Mouse (Mus musculus) R1 (cell line): ENCODE results near the gene Capn2.

Experiments used
- DNase-seq: peaks from one replicate; pipeline ENCODE4 v3.0.0-alpha.2; 2018; ENCODE audit warnings: low read depth, low spot score

Gene Capn2

GRCm38 (mm10) chr1:182461813-182462212 lies 55.6 kb downstream of the Capn2 start:
- DNase-seq: no peak

- DNase-seq: no peak
Observed at GRCm38 (mm10) chr1:182461261-182461660, 56.1 kb downstream of the Capn2 start.

GRCm38 (mm10) chr1:182460291-182461244 lies 56.8 kb downstream of the Capn2 start:
- no peak for DNase-seq

GRCm38 (mm10) chr1:182459436-182459835 lies 58.0 kb downstream of the Capn2 start:
- DNase-seq: no peak

- no peak for DNase-seq
Observed at GRCm38 (mm10) chr1:182458556-182458955, 58.9 kb downstream of the Capn2 start.

GRCm38 (mm10) chr1:182455080-182455479 lies 62.3 kb downstream of the Capn2 start:
- DNase-seq: no peak

GRCm38 (mm10) chr1:182452473-182452872 lies 64.9 kb downstream of the Capn2 start:
- DNase-seq: no peak

GRCm38 (mm10) chr1:182448276-182449035 lies 69.0 kb downstream of the Capn2 start:
- no peak for DNase-seq

GRCm38 (mm10) chr1:182444116-182444515 lies 73.3 kb downstream of the Capn2 start:
- no peak for DNase-seq

- no peak for DNase-seq
Observed at GRCm38 (mm10) chr1:182441791-182442473, 75.5 kb downstream of the Capn2 start.

GRCm38 (mm10) chr1:182439546-182440222 lies 77.7 kb downstream of the Capn2 start:
- no peak for DNase-seq

- DNase-seq: no peak
Observed at GRCm38 (mm10) chr1:182436746-182437145, 80.7 kb downstream of the Capn2 start.

- DNase-seq: no peak
Observed at GRCm38 (mm10) chr1:182432059-182432458, 85.3 kb downstream of the Capn2 start.

GRCm38 (mm10) chr1:182430676-182431075 lies 86.7 kb downstream of the Capn2 start:
- DNase-seq: no peak

GRCm38 (mm10) chr1:182429826-182430225 lies 87.6 kb downstream of the Capn2 start:
- DNase-seq: no peak

GRCm38 (mm10) chr1:182427426-182427825 lies 90.0 kb downstream of the Capn2 start:
- no peak for DNase-seq

GRCm38 (mm10) chr1:182426444-182426843 lies 91.0 kb downstream of the Capn2 start:
- no peak for DNase-seq

GRCm38 (mm10) chr1:182425176-182425575 lies 92.2 kb downstream of the Capn2 start:
- no peak for DNase-seq

- DNase-seq: no peak
Observed at GRCm38 (mm10) chr1:182424274-182424673, 93.1 kb downstream of the Capn2 start.

- no peak for DNase-seq
Observed at GRCm38 (mm10) chr1:182419481-182419880, 97.9 kb downstream of the Capn2 start.
